Mouse (Mus musculus): Measurements from ENCODE around the gene Gfpt2. TPM values are rescaled to one million over a fixed set of nuclear protein-coding genes. Genes with fewer than 3 reads are reported as not detected.
"Not testable (repeated sequence)": the region's sequence is repeated elsewhere in the genome, so short reads cannot be mapped to it uniquely, and the experiment has no call there.

Gene Gfpt2
- polyA plus RNA-seq, 1 experiment from 2014 or later, result 7.0 TPM

GRCm38 (mm10) chr11:49801516-49801915 lies 7.5 kb downstream of the Gfpt2 start:
- 84% methylated on average over 4 of the region's 4 CpGs for WGBS
- H3K9me3 ChIP-seq (replicated peaks), result no peaks in the 10 kb centered on the region
- no peak overlapping the region for H3K4me2 ChIP-seq
- ATAC-seq, result no peak
- H3K9ac ChIP-seq, result no peak overlapping the region
- no peaks in the 10 kb centered on the region for H3K36me3 ChIP-seq (ENCODE audit: poor library complexity, severe bottlenecking)
- H3K4me3 ChIP-seq, result no peak overlapping the region
- H3K4me1 ChIP-seq, result peaks cover 6% of the 10 kb centered on the region; the same call in 1 of the 2 replicates
- H3K27me3 ChIP-seq, result no peaks in the 10 kb centered on the region
- H3K27ac ChIP-seq, result no peak overlapping the region

- Histone ChIP-seq H3K27me3 (no peaks in the 10 kb centered on the region), H3K4me2 (no peak overlapping the region), H3K4me1 (peaks cover 6% of the 10 kb centered on the region; the same call in 1 of the 2 replicates), H3K9me3 (replicated peaks) (no peaks in the 10 kb centered on the region), H3K4me3 (no peak overlapping the region), H3K9ac (no peak overlapping the region), H3K27ac (no peak overlapping the region), H3K36me3 (ENCODE audit: poor library complexity, severe bottlenecking) (0 out of 2 replicates have a peak, but pooled peaks cover 3% of the 10 kb centered on the region)
- no peak for ATAC-seq
- 90% methylated on average over 4 of the region's 4 CpGs for WGBS
Measured at GRCm38 (mm10) chr11:49803801-49804200, 9.8 kb downstream of the Gfpt2 start.

- Histone ChIP-seq H3K9me3 (replicated peaks) (no peaks in the 10 kb centered on the region), H3K4me3 (no peak overlapping the region), H3K36me3 (ENCODE audit: poor library complexity, severe bottlenecking) (peaks cover 12% of the 10 kb centered on the region), H3K9ac (no peak overlapping the region), H3K27me3 (no peaks in the 10 kb centered on the region), H3K4me2 (no peak overlapping the region), H3K4me1 (peaks cover 5% of the 10 kb centered on the region; the same call in 1 of the 2 replicates), H3K27ac (no peak overlapping the region)
- 24% methylated on average over 3 of the region's 3 CpGs for WGBS
- no peak for ATAC-seq
Measured at GRCm38 (mm10) chr11:49806218-49806617, 12.2 kb downstream of the Gfpt2 start.

GRCm38 (mm10) chr11:49808946-49809345 lies 15.0 kb downstream of the Gfpt2 start:
- Histone ChIP-seq H3K27ac (no peak overlapping the region), H3K9ac (no peak overlapping the region), H3K27me3 (no peaks in the 10 kb centered on the region), H3K4me3 (no peak overlapping the region), H3K9me3 (replicated peaks) (no peaks in the 10 kb centered on the region), H3K4me2 (no peak overlapping the region), H3K4me1 (no peaks in the 10 kb centered on the region), H3K36me3 (ENCODE audit: poor library complexity, severe bottlenecking) (peaks cover 12% of the 10 kb centered on the region)
- 91% methylated on average over 9 of the region's 9 CpGs for WGBS
- no peak for ATAC-seq

GRCm38 (mm10) chr11:49810696-49811095 lies 16.7 kb downstream of the Gfpt2 start:
- not testable (repeated sequence) for H3K27ac ChIP-seq; H3K4me3 ChIP-seq; ATAC-seq; H3K4me1 ChIP-seq; H3K4me2 ChIP-seq; H3K9ac ChIP-seq; H3K9me3 ChIP-seq (replicated peaks); H3K27me3 ChIP-seq
- WGBS, result 88% methylated on average over 7 of the region's 7 CpGs
- H3K36me3 ChIP-seq (ENCODE audit: poor library complexity, severe bottlenecking), result peaks cover 14% of the 10 kb centered on the region

- Histone ChIP-seq H3K4me3 (no peak overlapping the region), H3K9ac (no peak overlapping the region), H3K4me1 (no peaks in the 10 kb centered on the region), H3K27me3 (no peaks in the 10 kb centered on the region), H3K9me3 (replicated peaks) (no peaks in the 10 kb centered on the region), H3K27ac (no peak overlapping the region), H3K4me2 (no peak overlapping the region), H3K36me3 (ENCODE audit: poor library complexity, severe bottlenecking) (peaks cover 14% of the 10 kb centered on the region)
- no peak for ATAC-seq
- WGBS, result 96% methylated on average over 8 of the region's 8 CpGs
Measured at GRCm38 (mm10) chr11:49811099-49811541, 17.1 kb downstream of the Gfpt2 start.

GRCm38 (mm10) chr11:49811879-49812278 lies 17.9 kb downstream of the Gfpt2 start:
- Histone ChIP-seq H3K9me3 (replicated peaks) (no peaks in the 10 kb centered on the region), H3K27ac (no peak overlapping the region), H3K36me3 (ENCODE audit: poor library complexity, severe bottlenecking) (peaks cover 14% of the 10 kb centered on the region), H3K27me3 (no peaks in the 10 kb centered on the region), H3K4me1 (no peaks in the 10 kb centered on the region), H3K4me3 (no peak overlapping the region), H3K4me2 (no peak overlapping the region), H3K9ac (no peak overlapping the region)
- ATAC-seq, result no peak
- whole genome bisulfite sequencing, result 93% methylated on average over 8 of the region's 8 CpGs

- H3K27ac ChIP-seq, result peak overlapping the region; percentile 46; the same call in 1 of the 2 replicates
- no peak overlapping the region for H3K9ac ChIP-seq
- ATAC-seq, result peak; percentile 66
Measured at GRCm38 (mm10) chr11:49818869-49819566, 25.0 kb downstream of the Gfpt2 start.

GRCm38 (mm10) chr11:49819676-49820075 lies 25.7 kb downstream of the Gfpt2 start:
- peaks cover 17% of the 10 kb centered on the region for H3K36me3 ChIP-seq (ENCODE audit: poor library complexity, severe bottlenecking)
- WGBS, result 82% methylated on average over 7 of the region's 7 CpGs
- no peak overlapping the region for H3K27ac ChIP-seq
- ATAC-seq, result no peak
- no peak overlapping the region for H3K4me2 ChIP-seq
- H3K9ac ChIP-seq, result no peak overlapping the region
- H3K4me3 ChIP-seq, result no peak overlapping the region
- H3K27me3 ChIP-seq, result no peaks in the 10 kb centered on the region
- H3K4me1 ChIP-seq, result no peaks in the 10 kb centered on the region
- H3K9me3 ChIP-seq (replicated peaks), result no peaks in the 10 kb centered on the region

More at GRCm38 (mm10) chr11:49818869-49819566, 25.0 kb downstream of the Gfpt2 start:
- no peaks in the 10 kb centered on the region for H3K27me3 ChIP-seq
- H3K4me2 ChIP-seq, result no peak overlapping the region
- H3K4me1 ChIP-seq, result no peaks in the 10 kb centered on the region
- H3K36me3 ChIP-seq (ENCODE audit: poor library complexity, severe bottlenecking), result peaks cover 11% of the 10 kb centered on the region
- H3K4me3 ChIP-seq, result no peak overlapping the region
- no peaks in the 10 kb centered on the region for H3K9me3 ChIP-seq (replicated peaks)
- 82% methylated on average over 15 of the region's 15 CpGs for WGBS

GRCm38 (mm10) chr11:49820928-49821327 lies 26.9 kb downstream of the Gfpt2 start:
- Histone ChIP-seq H3K27ac (no peak overlapping the region), H3K9me3 (replicated peaks) (no peaks in the 10 kb centered on the region), H3K4me3 (no peak overlapping the region), H3K4me2 (no peak overlapping the region), H3K27me3 (no peaks in the 10 kb centered on the region), H3K9ac (no peak overlapping the region), H3K36me3 (ENCODE audit: poor library complexity, severe bottlenecking) (peaks cover 15% of the 10 kb centered on the region), H3K4me1 (no peaks in the 10 kb centered on the region)
- ATAC-seq, result no peak
- WGBS, result 85% methylated on average over 2 of the region's 2 CpGs

GRCm38 (mm10) chr11:49821546-49821945 lies 27.6 kb downstream of the Gfpt2 start:
- Histone ChIP-seq H3K4me1 (no peaks in the 10 kb centered on the region), H3K4me2 (no peak overlapping the region), H3K27ac (no peak overlapping the region), H3K9me3 (replicated peaks) (no peaks in the 10 kb centered on the region), H3K36me3 (ENCODE audit: poor library complexity, severe bottlenecking) (peaks cover 15% of the 10 kb centered on the region), H3K27me3 (no peaks in the 10 kb centered on the region), H3K9ac (no peak overlapping the region), H3K4me3 (no peak overlapping the region)
- no peak for ATAC-seq
- WGBS, result 91% methylated on average over 2 of the region's 2 CpGs

- H3K9ac ChIP-seq, result no peak overlapping the region
- ATAC-seq, result no peak
- no peaks in the 10 kb centered on the region for H3K9me3 ChIP-seq (replicated peaks)
- no peak overlapping the region for H3K4me3 ChIP-seq
- H3K36me3 ChIP-seq (ENCODE audit: poor library complexity, severe bottlenecking), result peaks cover 18% of the 10 kb centered on the region
- H3K4me2 ChIP-seq, result no peak overlapping the region
- H3K27ac ChIP-seq, result no peak overlapping the region
- no peaks in the 10 kb centered on the region for H3K27me3 ChIP-seq
- H3K4me1 ChIP-seq, result no peaks in the 10 kb centered on the region
- 95% methylated on average over 2 of the region's 2 CpGs for WGBS
Measured at GRCm38 (mm10) chr11:49822337-49822736, 28.4 kb downstream of the Gfpt2 start.

GRCm38 (mm10) chr11:49824896-49825295 lies 30.9 kb downstream of the Gfpt2 start:
- Histone ChIP-seq H3K4me1 (no peaks in the 10 kb centered on the region), H3K27ac (no peak overlapping the region), H3K4me3 (no peak overlapping the region), H3K9me3 (replicated peaks) (no peaks in the 10 kb centered on the region), H3K36me3 (ENCODE audit: poor library complexity, severe bottlenecking) (peaks cover 22% of the 10 kb centered on the region), H3K4me2 (no peak overlapping the region), H3K9ac (no peak overlapping the region), H3K27me3 (no peaks in the 10 kb centered on the region)
- 44% methylated on average over 2 of the region's 2 CpGs for WGBS
- no peak for ATAC-seq

All from forebrain, embryonic 13.5 days (tissue).